Mouse (Mus musculus) forebrain, embryonic 12.5 days (tissue): ENCODE measurements around the gene Kifc3. TPM values are rescaled to one million over a fixed set of nuclear protein-coding genes. Genes with fewer than 3 reads are reported as not detected.
"Not testable (repeated sequence)": the region's sequence is repeated elsewhere in the genome, so short reads cannot be mapped to it uniquely, and the experiment has no call there.

Experiments used
- ATAC-seq: fragments of 200-750 bp; cut with Nextera tagmentation; 2 replicates; pipeline ENCODE4 v1.8.0; 2017; ENCODE audit warnings: moderate TSS enrichment; ENCODE audit not compliant: low FRiP score
- H3K27ac ChIP-seq: fragments of 300-500 bp; sonication (generic); 2 replicates; pipeline ENCODE4 v1.5.1; 2016; ENCODE audit warnings: mild to moderate bottlenecking
- H3K27me3 ChIP-seq: fragments of 300-500 bp; sonication (generic); 2 replicates; pipeline ENCODE4 v1.6.1; 2016; ENCODE audit warnings: mild to moderate bottlenecking
- H3K36me3 ChIP-seq: fragments of 300-500 bp; sonication (generic); replicated peaks from 2 replicates; pipeline ENCODE4 v1.6.1; 2016; ENCODE audit warnings: mild to moderate bottlenecking
- H3K4me1 ChIP-seq: fragments of 300-500 bp; sonication (generic); 2 replicates; pipeline ENCODE4 v1.6.1; 2016
- H3K4me2 ChIP-seq: fragments of 300-500 bp; sonication (generic); 2 replicates; pipeline ENCODE4 v1.6.1; 2016; ENCODE audit warnings: mild to moderate bottlenecking, moderate library complexity
- H3K4me3 ChIP-seq: fragments of 300-500 bp; sonication (generic); replicated peaks from 2 replicates; pipeline ENCODE4 v1.5.1; 2016; ENCODE audit warnings: mild to moderate bottlenecking
- H3K9ac ChIP-seq: fragments of 300-500 bp; sonication (generic); 2 replicates; pipeline ENCODE4 v1.6.1; 2016; ENCODE audit warnings: mild to moderate bottlenecking
- H3K9me3 ChIP-seq: fragments of 300-500 bp; sonication (generic); 2 replicates; pipeline ENCODE4 v1.6.1; 2016
- WGBS: fragments of 180-500 bp; shearing (Covaris S2); methylation state at CpG from one replicate; pipeline ENCODE4 v1.1.7; 2016; 5-methylcytosine and 5-hydroxymethylcytosine counted together
- polyA plus RNA-seq: library from polyadenylated mRNA; unstranded; fragments of >200 nt; fragmentation: Nextera tagmentation; extraction: Ambion mirVana; gene quantifications from 2 replicates; pipeline ENCODE4 v1.2.1, GENCODE M21; 2016

The Kifc3 gene
- 7.8 and 8.3 TPM in 2 replicates for polyA plus RNA-seq

- Histone ChIP-seq H3K4me2 (no peak within 1 kb of the TSS), H3K27ac (no peak within 1 kb of the TSS), H3K9ac (no peak within 1 kb of the TSS), H3K4me1 (peaks cover 10% of the 10 kb centered on the region), H3K27me3 (no peaks in the 10 kb centered on the region; the same call in 1 of the 2 replicates), H3K36me3 (no peaks in the 10 kb centered on the region), H3K9me3 (no peaks in the 10 kb centered on the region), H3K4me3 (no peak within 1 kb of the TSS)
- ATAC-seq, result no peak
- 74% methylated on average over 14 of the region's 14 CpGs for WGBS
These were observed at the start of gene Kifc3 for GRCm38 (mm10) chr8:95202649-95203275. TSS of gene Kifc3 (minus strand) at chr8:95202812.

GRCm38 (mm10) chr8:95252056-95252455 is 49.4 kb upstream of the Kifc3 start:
- Histone ChIP-seq H3K9me3 (no peaks in the 10 kb centered on the region), H3K4me3 (no peak overlapping the region), H3K4me1 (0 out of 2 replicates have a peak, but pooled peaks cover 3% of the 10 kb centered on the region), H3K27me3 (no peaks in the 10 kb centered on the region), H3K4me2 (no peak overlapping the region), H3K36me3 (no peaks in the 10 kb centered on the region), H3K9ac (no peak overlapping the region), H3K27ac (no peak overlapping the region)
- WGBS, result 64% methylated on average over 9 of the region's 9 CpGs
- ATAC-seq, result no peak

GRCm38 (mm10) chr8:95249847-95250246 is 47.2 kb upstream of the Kifc3 start:
- no peak for ATAC-seq
- no peak overlapping the region for H3K9ac ChIP-seq
- H3K27me3 ChIP-seq, result no peaks in the 10 kb centered on the region
- no peak overlapping the region for H3K4me3 ChIP-seq
- H3K4me1 ChIP-seq, result peaks cover 10% of the 10 kb centered on the region
- H3K9me3 ChIP-seq, result no peaks in the 10 kb centered on the region
- WGBS, result 58% methylated on average over 4 of the region's 4 CpGs
- H3K4me2 ChIP-seq, result no peak overlapping the region
- H3K36me3 ChIP-seq, result no peaks in the 10 kb centered on the region
- no peak overlapping the region for H3K27ac ChIP-seq

GRCm38 (mm10) chr8:95247277-95247676 is 44.7 kb upstream of the Kifc3 start:
- WGBS, result 87% methylated on average over 5 of the region's 5 CpGs
- H3K4me1 ChIP-seq, result peaks cover 34% of the 10 kb centered on the region
- ATAC-seq, result no peak
- no peaks in the 10 kb centered on the region for H3K27me3 ChIP-seq
- H3K9me3 ChIP-seq, result no peaks in the 10 kb centered on the region
- H3K4me2 ChIP-seq, result no peak overlapping the region
- H3K36me3 ChIP-seq, result no peaks in the 10 kb centered on the region
- H3K4me3 ChIP-seq, result no peak overlapping the region
- H3K27ac ChIP-seq, result no peak overlapping the region
- H3K9ac ChIP-seq, result no peak overlapping the region

GRCm38 (mm10) chr8:95245180-95245579 is 42.6 kb upstream of the Kifc3 start:
- Histone ChIP-seq H3K4me1 (peaks cover 39% of the 10 kb centered on the region), H3K36me3 (no peaks in the 10 kb centered on the region), H3K4me2 (no peak overlapping the region), H3K4me3 (no peak overlapping the region), H3K27ac (peak overlapping the region; percentile 95), H3K9ac (no peak overlapping the region), H3K9me3 (no peaks in the 10 kb centered on the region), H3K27me3 (no peaks in the 10 kb centered on the region)
- no peak for ATAC-seq
- WGBS, result 53% methylated on average over 5 of the region's 5 CpGs

GRCm38 (mm10) chr8:95243853-95244252 is 41.2 kb upstream of the Kifc3 start:
- Histone ChIP-seq H3K9ac (no peak overlapping the region), H3K27ac (peak overlapping the region; percentile 95), H3K36me3 (no peaks in the 10 kb centered on the region), H3K27me3 (no peaks in the 10 kb centered on the region), H3K4me1 (peaks cover 39% of the 10 kb centered on the region), H3K4me3 (no peak overlapping the region), H3K4me2 (peak overlapping the region; percentile 31), H3K9me3 (no peaks in the 10 kb centered on the region)
- peak; percentile 62 for ATAC-seq
- 55% methylated on average over 4 of the region's 4 CpGs for WGBS

GRCm38 (mm10) chr8:95242826-95243571 is 40.4 kb upstream of the Kifc3 start:
- Histone ChIP-seq H3K4me2 (peak overlapping the region; percentile 31), H3K4me1 (peaks cover 39% of the 10 kb centered on the region), H3K4me3 (no peak overlapping the region), H3K36me3 (no peaks in the 10 kb centered on the region), H3K27me3 (no peaks in the 10 kb centered on the region), H3K9me3 (no peaks in the 10 kb centered on the region), H3K9ac (0 out of 2 replicates have a peak overlapping the region, but pooled peaks have one; percentile 36), H3K27ac (peak overlapping the region; percentile 95)
- peak; percentile 86 for ATAC-seq
- WGBS, result 17% methylated on average over 12 of the region's 12 CpGs

- peak; percentile 13; the same call in 1 of the 2 replicates for ATAC-seq
- H3K4me3 ChIP-seq, result no peak overlapping the region
- H3K9ac ChIP-seq, result no peak overlapping the region
- no peaks in the 10 kb centered on the region for H3K9me3 ChIP-seq
- 86% methylated on average over 26 of the region's 26 CpGs for WGBS
- H3K4me2 ChIP-seq, result no peak overlapping the region
- H3K36me3 ChIP-seq, result no peaks in the 10 kb centered on the region
- peak overlapping the region; percentile 95 for H3K27ac ChIP-seq
- H3K27me3 ChIP-seq, result no peaks in the 10 kb centered on the region
- peaks cover 39% of the 10 kb centered on the region for H3K4me1 ChIP-seq
These were observed 39.6 kb upstream of the Kifc3 start for GRCm38 (mm10) chr8:95242099-95242825.

GRCm38 (mm10) chr8:95235683-95236082 is 33.1 kb upstream of the Kifc3 start:
- H3K4me1 ChIP-seq, result no peaks in the 10 kb centered on the region
- WGBS, result 9% methylated on average over 3 of the region's 3 CpGs
- no peaks in the 10 kb centered on the region; the same call in 1 of the 2 replicates for H3K9me3 ChIP-seq
- no peaks in the 10 kb centered on the region for H3K36me3 ChIP-seq
- no peak overlapping the region for H3K4me2 ChIP-seq
- H3K27me3 ChIP-seq, result no peaks in the 10 kb centered on the region
- H3K9ac ChIP-seq, result no peak overlapping the region
- H3K27ac ChIP-seq, result no peak overlapping the region
- 0 out of 2 replicates have a peak, but pooled peaks have one; percentile 23 for ATAC-seq
- H3K4me3 ChIP-seq, result no peak overlapping the region

GRCm38 (mm10) chr8:95230086-95230485 is 27.5 kb upstream of the Kifc3 start:
- H3K4me3 ChIP-seq, H3K9ac ChIP-seq, H3K4me2 ChIP-seq, H3K4me1 ChIP-seq, H3K36me3 ChIP-seq, H3K9me3 ChIP-seq, ATAC-seq, H3K27ac ChIP-seq, H3K27me3 ChIP-seq: not testable (repeated sequence)
- 89% methylated on average over 9 of the region's 9 CpGs for WGBS

GRCm38 (mm10) chr8:95227151-95227468 is 24.5 kb upstream of the Kifc3 start:
- ATAC-seq, result no peak
- H3K27ac ChIP-seq, result no peak overlapping the region
- no peaks in the 10 kb centered on the region for H3K9me3 ChIP-seq
- H3K4me2 ChIP-seq, result no peak overlapping the region
- WGBS, result 57% methylated on average over 2 of the region's 2 CpGs
- H3K4me3 ChIP-seq, result no peak overlapping the region
- H3K27me3 ChIP-seq, result no peaks in the 10 kb centered on the region
- H3K36me3 ChIP-seq, result no peaks in the 10 kb centered on the region
- H3K9ac ChIP-seq, result no peak overlapping the region
- H3K4me1 ChIP-seq, result no peaks in the 10 kb centered on the region
